Mouse (Mus musculus): ENCODE data around the gene Cebpg.

Gene Cebpg

GRCm38 (mm10) chr7:35056436-35056864 lies at the start of gene Cebpg:
Gene Cebpg, minus strand, starts transcription at chr7:35056573.
- in situ Hi-C loops (cut with MboI, MseI) = loop anchor here in 1 of 2 experiments (5.0 kb wide), 1 partner anchor 281 kb away; no protein-coding TSS in a partner anchor

- in situ Hi-C loops (cut with MboI, MseI) = no loop called here
Observed at GRCm38 (mm10) chr7:35099528-35099927, 43.2 kb upstream of the Cebpg start.

- in situ Hi-C loops (cut with MboI, MseI) = no loop called here
Observed at GRCm38 (mm10) chr7:35098777-35099176, 42.4 kb upstream of the Cebpg start.

- in situ Hi-C loops (cut with MboI, MseI) = no loop called here
Observed at GRCm38 (mm10) chr7:35094975-35095678, 38.8 kb upstream of the Cebpg start.

GRCm38 (mm10) chr7:35090550-35090949 lies 34.2 kb upstream of the Cebpg start:
- in situ Hi-C loops (cut with MboI, MseI) = no loop called here

GRCm38 (mm10) chr7:35086271-35086861 lies 30.0 kb upstream of the Cebpg start:
- in situ Hi-C loops (cut with MboI, MseI) = no loop called here

GRCm38 (mm10) chr7:35084565-35085360 lies 28.4 kb upstream of the Cebpg start:
- in situ Hi-C loops (cut with MboI, MseI) = no loop called here

GRCm38 (mm10) chr7:35081406-35082104 lies 25.2 kb upstream of the Cebpg start:
- in situ Hi-C loops (cut with MboI, MseI) = no loop called here

- in situ Hi-C loops (cut with MboI, MseI) = no loop called here
Observed at GRCm38 (mm10) chr7:35080843-35081338, 24.5 kb upstream of the Cebpg start.

- in situ Hi-C loops (cut with MboI, MseI) = no loop called here
Observed at GRCm38 (mm10) chr7:35076645-35077044, 20.3 kb upstream of the Cebpg start.

- in situ Hi-C loops (cut with MboI, MseI) = loop anchor here in 1 of 2 experiments (10.0 kb wide), 1 partner anchor 478 kb away; no protein-coding TSS in a partner anchor
Observed at GRCm38 (mm10) chr7:35066640-35067212, 10.4 kb upstream of the Cebpg start.

GRCm38 (mm10) chr7:35065958-35066357 lies 9.6 kb upstream of the Cebpg start:
- in situ Hi-C loops (cut with MboI, MseI) = loop anchor here in 1 of 2 experiments (10.0 kb wide), 1 partner anchor 479 kb away; no protein-coding TSS in a partner anchor

GRCm38 (mm10) chr7:35064286-35065258 lies 8.2 kb upstream of the Cebpg start:
- in situ Hi-C loops (cut with MboI, MseI) = loop anchor here in 1 of 2 experiments (10.0 kb wide), 1 partner anchor 480 kb away; no protein-coding TSS in a partner anchor

- in situ Hi-C loops (cut with MboI, MseI) = loop anchor here in 1 of 2 experiments (5.0 kb wide), 1 partner anchor 278 kb away; no protein-coding TSS in a partner anchor
Observed at GRCm38 (mm10) chr7:35059467-35059866, 3.1 kb upstream of the Cebpg start.

GRCm38 (mm10) chr7:35058329-35058728 lies 2.0 kb upstream of the Cebpg start:
- in situ Hi-C loops (cut with MboI, MseI) = loop anchor here in 1 of 2 experiments (5.0 kb wide), 1 partner anchor 279 kb away; no protein-coding TSS in a partner anchor

- in situ Hi-C loops (cut with MboI, MseI) = loop anchor here in 1 of 2 experiments (5.0 kb wide), 1 partner anchor 280 kb away; no protein-coding TSS in a partner anchor
Observed at GRCm38 (mm10) chr7:35057569-35057968, 1.2 kb upstream of the Cebpg start.

GRCm38 (mm10) chr7:35056999-35057398 lies 626 bp upstream of the Cebpg start:
- in situ Hi-C loops (cut with MboI, MseI) = loop anchor here in 1 of 2 experiments (5.0 kb wide), 1 partner anchor 280 kb away; no protein-coding TSS in a partner anchor

GRCm38 (mm10) chr7:35055619-35056435 lies 546 bp downstream of the Cebpg start:
- in situ Hi-C loops (cut with MboI, MseI) = loop anchor here in 1 of 2 experiments (5.0 kb wide), 1 partner anchor 281 kb away; no protein-coding TSS in a partner anchor
